Mouse (Mus musculus): ENCODE results near the gene Dtx3. TPM values are rescaled to one million over a fixed set of nuclear protein-coding genes. Genes with fewer than 3 reads are reported as not detected.

The Dtx3 gene
- polyA plus RNA-seq, 1 experiment from 2014 or later = 122 TPM

- Histone ChIP-seq H3K4me3 (peak overlapping the region; percentile 42), H3K27ac (no peak overlapping the region), H3K4me1 (peaks cover 53% of the 10 kb centered on the region), H3K27me3 (ENCODE audit: low read depth, poor library complexity, severe bottlenecking) (peaks cover 82% of the 10 kb centered on the region), H3K9me3 (replicated peaks) (no peaks in the 10 kb centered on the region), H3K36me3 (peaks cover 14% of the 10 kb centered on the region)
- WGBS = 5% methylated on average over 41 of the region's 41 CpGs
- DNase-seq (ENCODE audit: low spot score) = peak; percentile 52
Measured at GRCm38 (mm10) chr10:127178286-127179027, 17.1 kb downstream of the Dtx3 start.

- Histone ChIP-seq H3K9me3 (replicated peaks) (no peaks in the 10 kb centered on the region), H3K36me3 (peaks cover 7% of the 10 kb centered on the region), H3K27ac (no peak overlapping the region), H3K4me1 (peaks cover 50% of the 10 kb centered on the region), H3K4me3 (peak overlapping the region; percentile 42), H3K27me3 (ENCODE audit: low read depth, poor library complexity, severe bottlenecking) (peaks cover 75% of the 10 kb centered on the region)
- WGBS = 2% methylated on average over 23 of the region's 23 CpGs
- DNase-seq (ENCODE audit: low spot score) = peak; percentile 89
Measured at GRCm38 (mm10) chr10:127177719-127178118, 17.8 kb downstream of the Dtx3 start.

DNA sequence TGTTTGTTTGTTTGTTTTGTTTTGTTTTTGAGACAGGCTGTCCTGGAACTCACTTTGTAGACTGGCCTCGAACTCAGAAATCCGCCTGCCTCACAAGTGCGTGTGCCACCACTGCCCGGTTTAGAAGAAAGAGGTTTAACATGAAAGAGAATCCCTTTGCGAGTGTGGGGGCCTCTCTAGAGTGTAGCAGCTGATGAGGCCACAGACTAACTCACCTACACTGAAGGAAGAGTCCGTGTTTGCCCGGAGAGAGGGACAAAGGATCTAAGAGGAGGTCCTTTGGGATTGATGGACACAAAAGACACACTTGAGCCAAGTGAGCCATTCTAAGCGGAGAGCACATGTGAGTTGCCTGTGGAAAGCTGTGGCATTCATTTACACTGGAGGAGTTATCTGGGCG is 18.3 kb downstream of the Dtx3 start:
- Histone ChIP-seq H3K27ac (no peak overlapping the region), H3K4me3 (peak overlapping the region; percentile 47), H3K4me1 (peaks cover 50% of the 10 kb centered on the region), H3K9me3 (replicated peaks) (no peaks in the 10 kb centered on the region), H3K36me3 (peaks cover 2% of the 10 kb centered on the region; the same call in 1 of the 2 replicates), H3K27me3 (ENCODE audit: low read depth, poor library complexity, severe bottlenecking) (peaks cover 72% of the 10 kb centered on the region)
- 26% methylated on average over 9 of the region's 9 CpGs for WGBS
- no peak for DNase-seq (ENCODE audit: low spot score)

DNA sequence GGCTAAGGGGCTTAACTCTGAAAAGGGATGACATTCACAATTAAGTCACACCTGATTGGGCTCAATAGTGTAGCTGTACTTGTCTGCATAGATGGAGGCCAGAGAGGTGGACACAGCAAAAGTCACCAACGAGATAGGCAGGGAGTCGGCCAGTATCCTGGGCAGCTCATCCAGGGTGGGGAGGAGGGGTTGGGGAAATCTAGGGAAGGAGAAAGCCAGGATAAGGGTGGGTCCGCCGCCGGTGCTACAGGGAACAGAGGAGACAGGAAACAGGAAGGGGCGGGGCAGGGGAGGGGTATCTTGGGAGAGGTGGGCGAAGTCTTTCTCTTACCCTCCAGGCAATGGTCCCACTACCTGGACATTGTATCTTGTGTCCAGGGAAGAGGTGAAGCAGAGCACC is 18.8 kb downstream of the Dtx3 start:
- peak overlapping the region; percentile 47 for H3K4me3 ChIP-seq
- no peak overlapping the region for H3K27ac ChIP-seq
- peaks cover 50% of the 10 kb centered on the region for H3K4me1 ChIP-seq
- peak; percentile 46 for DNase-seq (ENCODE audit: low spot score)
- 5% methylated on average over 7 of the region's 7 CpGs for WGBS
- H3K36me3 ChIP-seq = no peaks in the 10 kb centered on the region
- peaks cover 72% of the 10 kb centered on the region for H3K27me3 ChIP-seq (ENCODE audit: low read depth, poor library complexity, severe bottlenecking)
- no peaks in the 10 kb centered on the region for H3K9me3 ChIP-seq (replicated peaks)

DNA sequence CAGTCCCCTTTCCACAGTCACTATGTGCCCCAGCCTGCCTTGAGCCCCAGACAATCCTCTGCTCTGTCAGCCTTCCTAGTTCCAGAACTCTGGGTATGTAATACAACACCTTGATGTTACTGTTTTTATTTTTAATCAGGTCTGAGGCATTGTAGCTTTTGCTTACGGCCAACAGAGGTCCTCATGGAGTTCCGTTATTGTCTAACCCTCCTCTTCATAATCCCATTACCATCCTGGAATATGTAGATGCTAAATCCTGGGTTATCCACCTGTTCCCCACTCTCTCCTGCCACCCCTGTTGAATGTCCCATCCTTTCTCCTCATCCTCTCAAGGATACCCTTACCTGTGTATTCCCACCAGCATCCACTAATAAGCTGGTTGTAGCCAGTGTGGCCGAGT is 19.3 kb downstream of the Dtx3 start:
- Histone ChIP-seq H3K36me3 (no peaks in the 10 kb centered on the region), H3K27ac (no peak overlapping the region), H3K9me3 (replicated peaks) (no peaks in the 10 kb centered on the region), H3K4me1 (peaks cover 52% of the 10 kb centered on the region), H3K4me3 (peak overlapping the region; percentile 47), H3K27me3 (ENCODE audit: low read depth, poor library complexity, severe bottlenecking) (peaks cover 72% of the 10 kb centered on the region)
- 42% methylated on average over 3 of the region's 3 CpGs for WGBS
- no peak for DNase-seq (ENCODE audit: low spot score)

- DNase-seq (ENCODE audit: low spot score) = no peak
- peaks cover 72% of the 10 kb centered on the region for H3K27me3 ChIP-seq (ENCODE audit: low read depth, poor library complexity, severe bottlenecking)
Measured at GRCm38 (mm10) chr10:127174170-127174569, 21.4 kb downstream of the Dtx3 start.

GRCm38 (mm10) chr10:127173148-127174065 is 22.1 kb downstream of the Dtx3 start:
- 84% methylated on average over 16 of the region's 16 CpGs for WGBS
- Histone ChIP-seq H3K27ac (no peak overlapping the region), H3K27me3 (ENCODE audit: low read depth, poor library complexity, severe bottlenecking) (peaks cover 72% of the 10 kb centered on the region), H3K36me3 (no peaks in the 10 kb centered on the region), H3K4me3 (no peak overlapping the region), H3K4me1 (peaks cover 44% of the 10 kb centered on the region), H3K9me3 (replicated peaks) (no peaks in the 10 kb centered on the region)
- no peak for DNase-seq (ENCODE audit: low spot score)

More at GRCm38 (mm10) chr10:127174170-127174569, 21.4 kb downstream of the Dtx3 start:
- Histone ChIP-seq H3K9me3 (replicated peaks) (no peaks in the 10 kb centered on the region), H3K4me3 (no peak overlapping the region), H3K27ac (no peak overlapping the region), H3K36me3 (no peaks in the 10 kb centered on the region), H3K4me1 (peaks cover 51% of the 10 kb centered on the region)
- 90% methylated on average over 7 of the region's 7 CpGs for WGBS

- Histone ChIP-seq H3K27ac (no peak overlapping the region), H3K36me3 (no peaks in the 10 kb centered on the region), H3K9me3 (replicated peaks) (no peaks in the 10 kb centered on the region), H3K4me3 (no peak overlapping the region), H3K4me1 (peaks cover 36% of the 10 kb centered on the region), H3K27me3 (ENCODE audit: low read depth, poor library complexity, severe bottlenecking) (peaks cover 72% of the 10 kb centered on the region)
- 88% methylated on average over 15 of the region's 15 CpGs for WGBS
- DNase-seq (ENCODE audit: low spot score) = no peak
Measured at GRCm38 (mm10) chr10:127171631-127172200, 23.8 kb downstream of the Dtx3 start.

- H3K27me3 ChIP-seq (ENCODE audit: low read depth, poor library complexity, severe bottlenecking) = peaks cover 72% of the 10 kb centered on the region
- under 1% methylated on average over 29 of the region's 29 CpGs for WGBS
- H3K9me3 ChIP-seq (replicated peaks) = no peaks in the 10 kb centered on the region
- peak; percentile 89 for DNase-seq (ENCODE audit: low spot score)
- H3K4me1 ChIP-seq = peaks cover 37% of the 10 kb centered on the region
- H3K36me3 ChIP-seq = no peaks in the 10 kb centered on the region
- peak overlapping the region; percentile 54 for H3K27ac ChIP-seq
- peak overlapping the region; percentile 49 for H3K4me3 ChIP-seq
Measured at GRCm38 (mm10) chr10:127170837-127171272, 24.7 kb downstream of the Dtx3 start.

GRCm38 (mm10) chr10:127170002-127170401 is 25.5 kb downstream of the Dtx3 start:
- Histone ChIP-seq H3K4me1 (peaks cover 45% of the 10 kb centered on the region), H3K36me3 (no peaks in the 10 kb centered on the region), H3K27ac (peak overlapping the region; percentile 54; the same call in 1 of the 2 replicates), H3K27me3 (ENCODE audit: low read depth, poor library complexity, severe bottlenecking) (peaks cover 78% of the 10 kb centered on the region), H3K9me3 (replicated peaks) (no peaks in the 10 kb centered on the region), H3K4me3 (peak overlapping the region; percentile 49)
- WGBS = 2% methylated on average over 22 of the region's 22 CpGs
- peak; percentile 66 for DNase-seq (ENCODE audit: low spot score)

DNA sequence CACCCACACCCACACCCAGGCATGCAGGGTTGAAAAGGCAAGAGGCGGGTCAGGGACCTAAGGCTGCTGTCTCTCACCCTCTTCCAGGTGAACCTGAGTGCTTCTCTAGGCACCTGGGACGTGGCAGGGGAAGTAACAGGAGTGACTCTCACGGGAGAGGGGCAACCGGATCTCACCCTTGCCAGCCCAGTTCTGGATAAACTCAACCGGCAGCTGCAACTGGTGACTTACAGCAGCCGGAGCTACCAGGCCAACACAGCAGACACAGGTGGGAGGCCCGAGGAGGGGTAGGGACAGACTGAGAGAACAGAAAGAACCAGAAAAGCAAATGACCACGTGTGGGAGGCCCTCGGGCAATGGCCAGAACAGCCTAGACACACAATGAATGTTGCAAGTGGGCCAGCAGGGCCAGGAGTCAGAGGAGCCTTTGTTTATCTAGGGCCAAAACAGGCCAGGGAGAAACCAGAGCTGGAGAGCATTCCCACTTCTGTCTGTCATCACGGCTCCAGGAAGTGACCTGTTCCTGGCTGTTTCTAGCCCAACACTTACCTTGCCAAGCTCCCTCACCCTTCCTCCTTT is 27.8 kb downstream of the Dtx3 start:
- peak; percentile 38 for DNase-seq (ENCODE audit: low spot score)
- WGBS = 29% methylated on average over 10 of the region's 10 CpGs
- H3K4me1 ChIP-seq = peaks cover 50% of the 10 kb centered on the region

DNA sequence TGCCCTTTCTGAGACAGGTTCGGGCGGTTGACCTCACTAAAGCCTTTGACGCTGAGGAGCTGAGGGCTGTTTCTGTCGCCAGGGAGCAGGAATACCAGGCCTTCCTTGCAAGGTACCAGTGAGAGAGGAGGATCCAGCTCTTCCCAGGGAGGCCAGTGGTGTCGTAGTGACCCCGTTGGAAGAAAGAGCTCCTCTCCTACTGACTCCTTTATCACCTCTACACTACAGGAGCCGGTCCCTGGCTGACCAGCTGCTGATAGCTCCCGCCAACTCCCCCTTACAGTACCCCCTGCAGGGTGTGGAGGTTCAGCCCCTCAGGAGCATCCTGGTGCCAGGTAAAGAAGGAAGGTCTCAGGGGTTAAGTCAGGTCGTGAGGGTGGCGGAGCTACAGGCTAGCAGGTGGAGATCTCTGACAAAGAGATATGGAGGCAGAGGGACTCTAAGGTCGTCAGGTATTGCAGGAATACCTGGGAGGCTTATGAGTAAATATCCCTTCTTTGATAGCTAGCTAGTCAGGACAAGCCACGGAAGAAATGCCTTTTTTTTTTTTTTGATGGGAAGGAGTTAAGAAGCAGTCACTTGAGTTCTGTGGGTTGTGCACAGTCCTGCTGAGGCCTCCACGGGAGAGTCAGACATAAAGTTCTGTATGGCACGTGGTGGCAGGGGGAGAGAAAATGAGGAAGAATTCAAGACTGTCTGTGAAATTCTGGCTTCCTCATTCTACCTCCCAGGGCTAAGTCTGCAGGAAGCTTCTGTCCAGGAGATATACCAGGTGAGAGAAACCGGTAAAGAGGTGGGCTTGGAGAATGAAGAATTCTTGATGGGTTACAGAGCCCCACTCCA is 28.5 kb downstream of the Dtx3 start:
- peak; percentile 48 for DNase-seq (ENCODE audit: low spot score)
- H3K4me3 ChIP-seq = peak overlapping the region; percentile 70; the same call in 1 of the 2 replicates
- no peaks in the 10 kb centered on the region for H3K36me3 ChIP-seq
- WGBS = 19% methylated on average over 15 of the region's 15 CpGs
- peaks cover 96% of the 10 kb centered on the region for H3K27me3 ChIP-seq (ENCODE audit: low read depth, poor library complexity, severe bottlenecking)
- peaks cover 50% of the 10 kb centered on the region for H3K4me1 ChIP-seq
- no peaks in the 10 kb centered on the region for H3K9me3 ChIP-seq (replicated peaks)
- H3K27ac ChIP-seq = no peak overlapping the region

More for the DNA sequence above, 27.8 kb downstream of the Dtx3 start:
- H3K27me3 ChIP-seq (ENCODE audit: low read depth, poor library complexity, severe bottlenecking) = peaks cover 97% of the 10 kb centered on the region
- no peak overlapping the region for H3K4me3 ChIP-seq
- no peaks in the 10 kb centered on the region for H3K9me3 ChIP-seq (replicated peaks)
- H3K36me3 ChIP-seq = no peaks in the 10 kb centered on the region
- H3K27ac ChIP-seq = no peak overlapping the region

Data from limb, embryonic 10.5 days (tissue).